Mouse (Mus musculus) left cerebral cortex, adult 2 months (tissue): ENCODE data around the gene Adsl. TPM values are rescaled to one million over a fixed set of nuclear protein-coding genes. Genes with fewer than 3 reads are reported as not detected.
"Not testable (repeated sequence)": the region's sequence is repeated elsewhere in the genome, so short reads cannot be mapped to it uniquely, and the experiment has no call there.

ENCODE experiments used
- DNase-seq, 2 experiments: peaks; one replicate each; pipeline ENCODE4 v3.0.0; 2021 to 2022; ENCODE audit warnings: low spot score in 2 of 2, mixed read lengths in 1 of 2; ENCODE audit errors: extremely low spot score in 1 of 2
- H3K27ac ChIP-seq: fragments of 200-600 bp; 2 replicates; pipeline ENCODE4 v1.8.1; 2022
- H3K4me3 ChIP-seq: fragments of 200-600 bp; 2 replicates; pipeline ENCODE4 v1.8.1; 2022
- CTCF ChIP-seq: fragments of 200-600 bp; IDR thresholded peaks from 2 replicates; pipeline ENCODE4 v1.8.1; 2022; ENCODE audit warnings: antibody characterized with exemption, mild to moderate bottlenecking, moderate library complexity
- intact Hi-C: fragments of 180-260 bp; cut with DNase I; formaldehyde crosslinking; loops from one replicate; pipeline ENCODE4 v1.15.1; 2025
- total RNA-seq, 2 experiments: library from RNA; stranded (reverse); gene quantifications; 2 replicates each; pipeline ENCODE4 v1.2.3; 2021

Adsl gene
- total RNA-seq, 2 experiments from 2014 or later: 26.3 to 27.8 TPM

DNA sequence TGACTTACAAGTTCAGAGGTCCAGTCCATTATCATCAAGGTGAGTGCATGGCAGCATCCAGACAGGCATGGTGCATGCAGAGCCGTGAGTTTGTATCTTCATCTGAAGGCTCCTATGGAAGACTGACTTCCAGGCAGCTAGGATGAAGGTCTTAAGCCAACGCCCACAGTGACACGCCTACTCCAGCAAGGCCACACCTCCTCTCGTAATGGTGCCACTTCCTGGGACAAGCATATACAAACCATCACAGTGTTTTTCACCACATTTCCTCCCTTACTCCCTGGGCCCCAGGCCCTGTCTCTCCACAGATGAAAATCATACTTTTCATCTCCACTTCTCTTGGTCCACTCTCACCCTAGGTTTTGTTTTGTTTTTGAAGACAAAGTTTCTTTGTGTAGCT lies 26.5 kb upstream of the Adsl start:
- TF ChIP-seq CTCF: no peak
- no peak overlapping the region for H3K27ac ChIP-seq

DNA sequence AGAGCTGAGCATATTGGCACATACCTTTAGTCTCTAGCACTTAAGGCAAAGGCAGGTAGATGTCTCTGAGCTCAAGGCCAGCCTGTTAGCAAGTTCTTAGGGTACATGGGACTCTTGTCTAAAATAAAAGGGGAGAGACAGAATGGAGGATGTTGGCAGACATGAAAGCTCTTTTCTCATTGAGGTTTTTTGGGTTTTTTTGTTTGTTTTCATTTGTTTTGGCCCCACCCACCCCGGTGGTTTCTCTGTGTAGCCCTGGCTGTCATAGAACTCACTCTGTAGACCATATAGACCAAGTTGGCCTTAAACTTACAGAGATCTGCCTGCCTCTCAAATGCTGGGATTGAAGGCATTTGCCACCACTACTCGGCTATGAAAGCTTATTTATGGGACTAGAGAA lies 24.1 kb upstream of the Adsl start:
- no peak overlapping the region for H3K27ac ChIP-seq
- no peak for DNase-seq
- TF ChIP-seq CTCF: no peak
- no peak overlapping the region for H3K4me3 ChIP-seq
- intact Hi-C loops: no loop called here

More for the DNA sequence above, 26.5 kb upstream of the Adsl start:
- DNase-seq: no peak
- intact Hi-C loops: no loop called here
- H3K4me3 ChIP-seq: no peak overlapping the region

DNA sequence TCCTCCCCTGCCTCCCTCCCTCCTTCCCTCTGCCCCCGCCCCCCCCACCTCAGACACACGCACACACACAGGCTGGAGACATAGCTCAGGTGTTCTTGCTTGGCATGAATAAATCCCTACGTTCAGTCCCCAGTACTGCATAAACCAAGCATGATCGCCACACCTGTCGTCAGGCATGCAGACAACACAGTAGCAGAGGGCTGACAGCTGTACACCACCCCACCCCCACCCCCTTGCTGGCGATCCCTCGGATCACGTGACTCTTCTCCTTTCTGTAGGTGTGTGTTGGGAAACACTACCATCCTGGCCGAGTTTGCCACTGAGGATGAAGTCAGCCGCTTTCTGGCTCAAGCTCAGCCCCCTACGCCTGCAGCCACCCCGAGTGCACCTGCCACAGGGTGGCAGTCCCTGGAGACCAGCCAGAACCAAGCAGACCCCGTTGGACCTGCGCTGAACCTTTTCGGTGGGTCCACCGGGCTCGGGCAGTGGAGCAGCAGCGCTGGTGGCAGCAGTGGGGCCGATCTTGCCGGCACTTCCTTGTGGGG lies 19.4 kb upstream of the Adsl start:
- DNase-seq: no peak
- intact Hi-C loops: no loop called here
- Histone ChIP-seq H3K27ac (no peak overlapping the region), H3K4me3 (no peak overlapping the region)
- no peak for TF ChIP-seq CTCF

DNA sequence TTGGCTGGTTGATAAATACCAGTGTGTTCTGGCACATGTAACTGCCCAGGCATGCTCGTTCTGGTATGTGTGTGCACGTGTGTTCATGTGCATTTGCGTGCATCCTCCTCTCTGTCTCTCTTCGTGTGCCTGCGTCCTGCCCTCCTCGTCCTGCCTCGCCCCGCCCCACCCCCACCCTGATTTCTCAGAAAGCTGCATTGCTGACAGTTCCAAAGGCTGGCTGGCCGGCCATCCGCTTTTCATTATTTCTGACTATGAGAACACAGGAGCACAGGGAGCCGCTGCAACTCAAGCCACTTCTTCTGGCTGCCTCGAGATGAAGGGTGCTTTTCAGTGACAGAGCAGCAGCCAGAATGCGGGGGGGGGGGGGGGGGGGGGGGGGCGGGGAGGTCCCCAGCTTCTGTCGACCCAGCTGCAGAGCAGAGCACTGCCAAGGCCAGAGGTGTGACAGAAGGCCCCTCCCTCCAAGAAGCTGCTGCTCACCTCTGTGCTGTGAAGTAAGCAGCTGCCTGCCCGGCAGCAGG lies 18.2 kb upstream of the Adsl start:
- DNase-seq: no peak
- no peak for TF ChIP-seq CTCF
- H3K27ac ChIP-seq: no peak overlapping the region
- H3K4me3 ChIP-seq: no peak overlapping the region
- intact Hi-C loops: no loop called here

DNA sequence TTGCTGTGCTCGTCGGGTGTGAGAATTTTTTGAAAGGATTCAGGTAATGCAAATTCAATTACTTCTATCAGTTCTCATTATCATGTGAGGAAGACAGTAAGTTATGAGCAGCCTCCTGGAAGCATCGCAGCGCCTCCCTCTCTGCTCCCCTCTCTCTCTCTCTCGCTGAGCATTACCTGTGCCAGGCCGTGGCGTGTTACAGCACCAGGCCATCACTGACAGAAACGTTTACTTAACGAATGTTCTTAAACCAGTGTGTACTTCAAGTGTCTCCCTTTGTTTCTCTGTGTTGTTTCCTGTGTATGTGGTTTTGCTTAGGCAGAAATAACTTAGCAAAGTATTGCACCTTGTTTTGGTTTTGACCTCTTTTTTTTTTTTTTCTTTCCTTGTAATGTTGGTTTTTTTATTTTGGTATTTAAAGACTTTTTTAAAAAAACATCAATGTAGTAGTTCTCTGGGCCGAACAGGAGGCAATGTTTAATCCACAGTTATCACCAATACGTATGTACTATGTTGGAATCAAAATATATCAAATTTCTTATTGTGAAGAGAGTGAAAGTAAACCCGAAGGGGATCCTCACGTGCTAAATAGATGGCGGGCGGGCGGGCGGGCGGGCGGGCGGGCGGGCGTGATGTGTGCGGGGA lies 17.5 kb upstream of the Adsl start:
- H3K27ac ChIP-seq, H3K4me3 ChIP-seq, intact Hi-C loops, DNase-seq: not testable (repeated sequence)

DNA sequence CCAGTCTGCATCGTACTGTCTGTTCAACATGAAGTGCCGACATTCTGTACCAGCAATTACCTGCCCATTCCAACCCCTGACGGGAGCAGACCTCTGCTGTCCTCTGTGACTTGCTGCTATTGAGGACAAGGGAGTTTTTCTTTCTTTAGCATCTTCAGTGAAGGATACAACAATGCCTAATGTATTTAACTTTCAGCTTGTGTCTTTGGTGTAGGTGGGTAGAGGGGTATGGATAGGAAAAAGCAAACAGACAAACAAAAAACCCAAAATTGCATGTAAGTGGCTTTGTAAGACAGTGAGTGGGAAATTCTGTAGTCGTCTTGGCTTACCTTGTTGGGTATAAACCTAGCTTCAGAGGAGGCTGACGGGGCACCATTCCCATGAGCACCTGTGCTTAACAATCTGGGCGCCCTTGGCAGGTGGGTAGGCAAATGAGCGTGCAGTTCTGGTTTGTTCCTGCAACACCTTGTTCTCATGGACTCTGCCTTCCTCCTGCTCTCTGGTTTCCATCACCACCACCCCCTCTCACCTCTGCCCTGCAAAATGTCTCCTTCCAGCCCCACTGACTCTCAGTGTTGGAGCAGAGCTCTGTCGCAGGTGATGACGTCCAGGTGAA lies 16.8 kb upstream of the Adsl start:
- H3K27ac ChIP-seq: no peak overlapping the region
- no peak for TF ChIP-seq CTCF
- DNase-seq: no peak
- no peak overlapping the region for H3K4me3 ChIP-seq
- intact Hi-C loops: no loop called here

DNA sequence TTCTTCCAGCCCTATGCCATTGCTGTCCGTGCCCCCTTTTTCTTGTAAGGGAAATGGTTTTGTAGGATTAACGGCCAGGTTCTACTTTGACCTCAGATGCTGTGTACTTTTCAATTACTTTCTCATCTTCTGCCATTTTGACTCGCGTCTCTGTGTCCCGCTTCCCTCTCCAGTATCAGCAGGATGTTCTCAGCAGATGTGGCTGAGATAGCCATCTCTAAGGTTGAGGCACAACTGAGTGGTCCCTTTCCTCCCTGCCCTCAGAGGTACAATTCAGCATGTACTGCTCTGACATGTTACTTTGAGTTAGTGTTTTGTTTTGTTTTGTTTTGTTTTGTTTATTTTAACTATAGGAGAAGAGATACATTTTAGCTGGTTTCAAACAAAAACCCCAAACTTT lies 13.4 kb upstream of the Adsl start:
- H3K27ac ChIP-seq: no peak overlapping the region
- intact Hi-C loops: no loop called here
- H3K4me3 ChIP-seq: no peak overlapping the region
- TF ChIP-seq CTCF: no peak
- no peak for DNase-seq

DNA sequence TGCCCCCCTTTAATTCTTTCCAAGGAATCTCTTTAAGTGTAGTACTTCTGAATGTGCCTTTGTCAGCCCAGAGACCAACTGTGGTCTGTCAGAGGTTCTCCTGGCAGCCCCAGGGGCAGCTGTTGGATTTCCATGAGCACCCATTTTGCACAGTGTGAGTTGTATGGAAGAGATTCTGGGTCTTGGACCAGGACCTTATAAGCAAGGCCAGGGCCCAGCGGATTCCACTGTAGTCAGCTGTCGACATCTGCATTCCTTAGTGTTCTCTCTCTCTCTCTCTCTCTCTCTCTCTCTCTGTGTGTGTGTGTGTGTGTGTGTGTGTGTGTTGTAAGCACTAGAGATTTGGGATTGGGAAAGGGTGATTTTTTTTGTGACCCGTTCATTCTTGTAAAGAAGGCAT lies 11.6 kb upstream of the Adsl start:
- H3K4me3 ChIP-seq: no peak overlapping the region
- H3K27ac ChIP-seq: no peak overlapping the region
- intact Hi-C loops: no loop called here
- no peak for TF ChIP-seq CTCF
- no peak for DNase-seq

DNA sequence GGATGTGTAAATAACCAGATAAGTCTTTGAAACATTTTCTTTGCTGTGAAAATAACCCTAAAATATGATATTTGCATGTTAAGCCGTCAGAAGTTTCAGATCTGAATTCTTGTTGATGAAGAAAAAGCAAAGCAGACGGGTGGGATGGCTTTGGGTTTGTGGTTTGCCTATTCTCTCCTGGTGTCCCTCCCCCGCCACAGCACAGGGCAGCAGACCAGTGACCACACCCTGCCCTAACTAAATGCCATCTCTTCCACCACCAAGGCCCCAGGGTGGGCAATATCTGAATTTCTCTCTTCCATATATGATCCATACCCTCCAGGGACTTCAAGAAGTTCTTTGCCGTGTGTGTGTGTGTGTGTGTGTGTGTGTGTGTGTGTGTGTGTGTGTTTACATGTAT lies 9.7 kb upstream of the Adsl start:
- H3K27ac ChIP-seq: no peak overlapping the region
- intact Hi-C loops: no loop called here
- no peak for TF ChIP-seq CTCF

DNA sequence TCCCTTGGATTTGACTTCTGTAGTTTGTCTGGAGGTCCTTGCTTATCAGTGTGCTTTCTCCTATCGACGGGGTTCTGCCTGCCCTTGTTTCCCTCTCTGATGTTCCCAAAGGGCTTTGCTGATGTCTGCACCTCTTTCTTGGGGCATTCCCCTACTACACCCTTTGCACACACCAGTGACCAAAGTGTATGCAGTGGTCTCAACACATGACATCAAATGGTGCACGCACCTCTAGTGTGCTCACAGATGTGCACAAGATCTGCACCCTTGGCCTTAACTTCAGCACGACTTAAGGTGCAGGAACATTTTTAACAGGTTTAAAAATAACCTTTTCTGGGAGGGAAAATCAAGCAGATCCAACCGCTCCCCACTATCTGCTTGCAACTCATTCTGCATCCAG lies 8.9 kb upstream of the Adsl start:
- Histone ChIP-seq H3K27ac (no peak overlapping the region), H3K4me3 (no peak overlapping the region)
- no peak for TF ChIP-seq CTCF
- no peak for DNase-seq
- intact Hi-C loops: no loop called here

More for the DNA sequence above, 9.7 kb upstream of the Adsl start:
- no peak for DNase-seq
- no peak overlapping the region for H3K4me3 ChIP-seq

DNA sequence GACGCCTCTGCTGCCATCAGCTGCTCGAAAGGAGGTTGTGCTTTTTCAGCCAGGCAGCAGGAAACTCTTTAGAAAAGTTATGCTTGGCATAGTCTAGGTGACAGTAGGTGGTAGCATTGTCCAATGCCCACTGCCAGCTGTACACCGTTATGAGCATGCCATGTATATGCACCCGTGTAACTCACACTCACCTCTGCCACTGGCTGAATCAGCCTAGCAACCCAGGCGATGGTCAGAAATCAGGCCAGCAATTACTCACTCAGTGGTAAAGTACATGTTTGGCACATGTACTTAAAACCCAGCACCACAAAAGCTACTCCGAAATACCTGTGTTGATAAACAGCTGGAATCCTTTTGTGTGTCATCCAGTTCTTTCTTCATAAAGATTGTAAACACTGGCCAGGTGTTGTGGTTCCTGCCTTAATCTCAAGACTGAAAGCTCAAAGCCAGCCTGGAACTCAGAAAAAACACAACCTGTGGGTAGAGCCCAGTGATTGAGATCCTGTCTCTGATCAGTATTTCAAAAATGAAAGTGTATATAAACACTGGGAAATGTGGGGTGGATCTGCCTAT lies 6.7 kb upstream of the Adsl start:
- DNase-seq: no peak
- intact Hi-C loops: no loop called here
- TF ChIP-seq CTCF: no peak
- H3K4me3 ChIP-seq: no peak overlapping the region
- no peak overlapping the region for H3K27ac ChIP-seq

DNA sequence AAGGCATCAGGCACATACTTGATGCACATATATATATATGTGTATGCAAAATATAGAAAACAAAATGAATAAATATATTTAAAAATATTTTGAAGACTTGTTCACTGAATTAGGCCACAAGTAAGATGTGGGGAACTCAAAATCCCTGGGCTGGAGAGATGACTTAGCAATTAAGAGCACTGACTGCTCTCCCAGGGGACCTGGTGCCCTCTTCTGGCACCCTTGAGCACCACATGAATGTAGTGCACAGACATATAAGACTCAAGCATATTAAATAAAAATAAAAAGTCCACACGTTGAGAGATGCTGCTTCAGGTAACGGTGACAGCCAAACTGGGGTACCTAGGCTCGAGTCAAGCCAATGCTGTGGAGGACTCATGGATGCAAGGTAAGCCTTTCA lies 2.4 kb upstream of the Adsl start:
- Histone ChIP-seq H3K27ac (no peak overlapping the region), H3K4me3 (no peak overlapping the region)
- no peak for DNase-seq
- peak; percentile 56 for TF ChIP-seq CTCF
- intact Hi-C loops: loop anchor here (5.0 kb wide), 1 partner anchor 239 kb away; no protein-coding TSS in a partner anchor
